Mouse (Mus musculus) MEL (cell line): ENCODE measurements around the gene Dapp1. TPM values are rescaled to one million over a fixed set of nuclear protein-coding genes. Genes with fewer than 3 reads are reported as not detected.

Experiments used
- DNase-seq: peaks from one replicate; pipeline ENCODE4 v3.0.0; 2011; ENCODE audit warnings: low read depth, low spot score
- H3K27ac ChIP-seq: 2 replicates; pipeline ENCODE4 v1.5.1; 2012; ENCODE audit warnings: low read depth, mild to moderate bottlenecking, control low read depth, low read length, moderate library complexity; ENCODE audit not compliant: control insufficient read depth
- H3K27me3 ChIP-seq, 2 experiments: fragments of 150-350 bp in 1 of 2; sonication (generic) in 1 of 2; 2 replicates each; pipeline ENCODE4 v1.6.1; 2012; ENCODE audit warnings: low read length in 2 of 2, mild to moderate bottlenecking in 2 of 2, improper control_type of control experiment in 1 of 2, moderate library complexity in 1 of 2; ENCODE audit not compliant: insufficient read depth in 2 of 2, control insufficient read depth in 1 of 2
- H3K36me3 ChIP-seq, 2 experiments: 2 replicates each; pipeline ENCODE4 v1.6.1; 2012 to 2014; ENCODE audit warnings: low read length in 2 of 2, improper control_type of control experiment in 1 of 2, inconsistent platforms in 1 of 2, mild to moderate bottlenecking in 1 of 2; ENCODE audit not compliant: insufficient read depth in 2 of 2, control insufficient read depth in 1 of 2
- H3K4me1 ChIP-seq, 2 experiments: fragments of 150-350 bp in 1 of 2; sonication (generic) in 1 of 2; 2 replicates each; pipeline ENCODE4 v1.6.1; 2012; ENCODE audit warnings: low read length in 2 of 2, improper control_type of control experiment in 1 of 2, mild to moderate bottlenecking in 1 of 2; ENCODE audit not compliant: insufficient read depth in 2 of 2, control insufficient read depth in 1 of 2
- H3K4me3 ChIP-seq, 2 experiments: fragments of 150-350 bp in 1 of 2; sonication (generic) in 1 of 2; 2 replicates each; pipeline ENCODE4 v1.5.1; 2012; ENCODE audit warnings: low read depth in 2 of 2, low read length in 2 of 2, mild to moderate bottlenecking in 2 of 2, moderate library complexity in 2 of 2, control low read depth in 1 of 2, improper control_type of control experiment in 1 of 2; ENCODE audit not compliant: control insufficient read depth in 1 of 2, insufficient read depth in 1 of 2
- H3K79me2 ChIP-seq: 2 replicates; pipeline ENCODE4 v1.6.1; 2012; ENCODE audit warnings: mild to moderate bottlenecking, low read length, moderate library complexity; ENCODE audit not compliant: control insufficient read depth, poor library complexity, insufficient read depth
- H3K9ac ChIP-seq: 2 replicates; pipeline ENCODE4 v1.6.1; 2012; ENCODE audit warnings: low read depth, mild to moderate bottlenecking, control low read depth, low read length, moderate library complexity; ENCODE audit not compliant: control insufficient read depth, poor library complexity, severe bottlenecking
- H3K9me3 ChIP-seq: fragments of 150-350 bp; sonication (generic); replicated peaks from 2 replicates; pipeline ENCODE4 v1.6.1; 2012; ENCODE audit warnings: mild to moderate bottlenecking, low read length, improper control_type of control experiment, moderate library complexity; ENCODE audit not compliant: insufficient read depth
- BHLHE40 ChIP-seq: IDR thresholded peaks from 2 replicates; pipeline ENCODE4 v1.6.1; 2012; ENCODE audit warnings: low read depth, mild to moderate bottlenecking, inconsistent platforms, low read length, improper control_type of control experiment, borderline replicate concordance
- CHD1 ChIP-seq: IDR thresholded peaks from 2 replicates; pipeline ENCODE4 v1.6.1; 2012; ENCODE audit warnings: low read depth, mild to moderate bottlenecking, inconsistent platforms, low read length, improper control_type of control experiment
- EP300 ChIP-seq, 2 experiments: IDR thresholded peaks; 2 replicates each; pipeline ENCODE4 v1.6.1; 2011; ENCODE audit warnings: improper control_type of control experiment in 2 of 2, low read length in 2 of 2, low read depth in 1 of 2, mild to moderate bottlenecking in 1 of 2
- ETS1 ChIP-seq: IDR thresholded peaks from 2 replicates; pipeline ENCODE4 v1.6.1; 2012; ENCODE audit warnings: low read depth, mild to moderate bottlenecking, inconsistent platforms, low read length, improper control_type of control experiment, moderate library complexity
- GABPA ChIP-seq: IDR thresholded peaks from 2 replicates; pipeline ENCODE4 v1.6.1; 2012; ENCODE audit warnings: low read depth, mild to moderate bottlenecking, inconsistent platforms, low read length, improper control_type of control experiment, moderate library complexity
- GATA1 ChIP-seq: IDR thresholded peaks from 2 replicates; pipeline ENCODE4 v1.6.1; 2011; ENCODE audit warnings: low read depth, low read length, improper control_type of control experiment
- HCFC1 ChIP-seq: IDR thresholded peaks from 2 replicates; pipeline ENCODE4 v1.6.1; 2012; ENCODE audit warnings: low read depth, mild to moderate bottlenecking, inconsistent platforms, low read length, improper control_type of control experiment, moderate library complexity
- JUND ChIP-seq: IDR thresholded peaks from 2 replicates; pipeline ENCODE4 v1.6.1; 2011; ENCODE audit warnings: low read depth, mild to moderate bottlenecking, improper control_type of control experiment, low read length
- MAFK ChIP-seq: IDR thresholded peaks from 2 replicates; pipeline ENCODE4 v1.6.1; 2011; ENCODE audit warnings: low read depth, mild to moderate bottlenecking, low read length, improper control_type of control experiment, borderline replicate concordance
- MAX ChIP-seq: IDR thresholded peaks from 2 replicates; pipeline ENCODE4 v1.6.1; 2011; ENCODE audit warnings: low read length, improper control_type of control experiment
- MEF2A ChIP-seq: IDR thresholded peaks from 2 replicates; pipeline ENCODE4 v1.6.1; 2014; ENCODE audit warnings: low read depth, mild to moderate bottlenecking, inconsistent platforms, low read length, improper control_type of control experiment; ENCODE audit not compliant: poor library complexity, insufficient replicate concordance, severe bottlenecking; ENCODE audit errors: extremely low read depth
- MXI1 ChIP-seq: IDR thresholded peaks from 2 replicates; pipeline ENCODE4 v1.6.1; 2011; ENCODE audit warnings: mild to moderate bottlenecking, low read depth, low read length, improper control_type of control experiment
- MYC ChIP-seq: IDR thresholded peaks from 2 replicates; pipeline ENCODE4 v1.6.1; 2011; ENCODE audit warnings: low read depth, mild to moderate bottlenecking, low read length, improper control_type of control experiment, moderate library complexity
- NELFE ChIP-seq: IDR thresholded peaks from 2 replicates; pipeline ENCODE4 v1.6.1; 2011; ENCODE audit warnings: low read depth, low read length, improper control_type of control experiment
- NRF1 ChIP-seq: IDR thresholded peaks from 2 replicates; pipeline ENCODE4 v1.6.1; 2014; ENCODE audit warnings: low read depth, mild to moderate bottlenecking, inconsistent platforms, low read length, improper control_type of control experiment, moderate library complexity; ENCODE audit not compliant: poor library complexity, insufficient read depth, severe bottlenecking
- POLR2A ChIP-seq, 2 experiments: IDR thresholded peaks; 2 replicates each; pipeline ENCODE4 v1.6.1; 2011 to 2012; ENCODE audit warnings: low read length in 2 of 2, mild to moderate bottlenecking in 2 of 2, control low read depth in 1 of 2, improper control_type of control experiment in 1 of 2, low read depth in 1 of 2, moderate library complexity in 1 of 2; ENCODE audit not compliant: control insufficient read depth in 1 of 2, insufficient read depth in 1 of 2, poor library complexity in 1 of 2
- POLR2AphosphoS2 ChIP-seq: IDR thresholded peaks from 2 replicates; pipeline ENCODE4 v1.6.1; 2011; ENCODE audit warnings: low read length, improper control_type of control experiment
- RCOR1 ChIP-seq: IDR thresholded peaks from 2 replicates; pipeline ENCODE4 v1.6.1; 2012; ENCODE audit warnings: low read depth, mild to moderate bottlenecking, inconsistent platforms, low read length, improper control_type of control experiment
- SIN3A ChIP-seq: IDR thresholded peaks from 2 replicates; pipeline ENCODE4 v1.6.1; 2012; ENCODE audit warnings: low read length, improper control_type of control experiment, inconsistent platforms
- TAL1 ChIP-seq: IDR thresholded peaks from 2 replicates; pipeline ENCODE4 v1.6.1; 2012; ENCODE audit warnings: mild to moderate bottlenecking, inconsistent platforms, low read length, moderate library complexity, mixed read lengths
- TBP ChIP-seq: IDR thresholded peaks from 2 replicates; pipeline ENCODE4 v1.8.0; 2011; ENCODE audit warnings: low read depth, low read length, improper control_type of control experiment
- TCF12 ChIP-seq: IDR thresholded peaks from 2 replicates; pipeline ENCODE4 v1.6.1; 2014; ENCODE audit warnings: low read depth, mild to moderate bottlenecking, inconsistent platforms, low read length, improper control_type of control experiment, moderate library complexity
- UBTF ChIP-seq: IDR thresholded peaks from 2 replicates; pipeline ENCODE4 v1.6.1; 2012; ENCODE audit warnings: low read depth, mild to moderate bottlenecking, inconsistent platforms, low read length, improper control_type of control experiment, moderate library complexity, borderline replicate concordance; ENCODE audit not compliant: insufficient read depth
- USF1 ChIP-seq: IDR thresholded peaks from 2 replicates; pipeline ENCODE4 v1.6.1; 2014; ENCODE audit warnings: low read depth, mild to moderate bottlenecking, inconsistent platforms, low read length, improper control_type of control experiment, moderate library complexity
- USF2 ChIP-seq, 2 experiments: IDR thresholded peaks; 2 replicates each; pipeline ENCODE4 v1.6.1; 2011 to 2012; ENCODE audit warnings: improper control_type of control experiment in 2 of 2, low read length in 2 of 2, borderline replicate concordance in 1 of 2, inconsistent platforms in 1 of 2, low read depth in 1 of 2, mild to moderate bottlenecking in 1 of 2; ENCODE audit not compliant: insufficient read depth in 1 of 2
- ZC3H11A ChIP-seq: IDR thresholded peaks from 2 replicates; pipeline ENCODE4 v1.6.1; 2012; ENCODE audit warnings: low read depth, mild to moderate bottlenecking, inconsistent platforms, low read length, improper control_type of control experiment
- ZMIZ1 ChIP-seq: IDR thresholded peaks from 2 replicates; pipeline ENCODE4 v1.6.1; 2012; ENCODE audit warnings: low read depth, mild to moderate bottlenecking, inconsistent platforms, low read length, improper control_type of control experiment, moderate library complexity
- ZNF384 ChIP-seq: IDR thresholded peaks from 2 replicates; pipeline ENCODE4 v1.6.1; 2012; ENCODE audit warnings: low read depth, mild to moderate bottlenecking, inconsistent platforms, low read length, improper control_type of control experiment
- polyA plus RNA-seq, 2 experiments: library from polyadenylated mRNA; stranded (reverse) in 1 of 2; unstranded in 1 of 2; fragments of >175 nt in 1 of 2; fragments of >200 nt in 1 of 2; gene quantifications; 2 replicates each; pipeline versions ENCODE4 v1.2.1 to v1.2.4; 2012; ENCODE audit warnings: low replicate concordance in 2 of 2, low read depth in 1 of 2; ENCODE audit not compliant: insufficient read length in 2 of 2, insufficient read depth in 1 of 2, missing spikeins in 1 of 2
- total RNA-seq: library from RNA; depleted of rRNA; stranded (reverse); fragments of 300-350 nt; gene quantifications from 2 replicates; pipeline ENCODE4 v1.2.3, GENCODE M21; 2012

Gene Dapp1
- total and polyA plus RNA-seq, 3 experiments: 45.7 to 91.5 (median 67.3) TPM

- Histone ChIP-seq H3K4me1 (peaks cover 38 to 62% of the 10 kb centered on the region in 2 experiments), H3K36me3 (peaks cover 18 to 86% of the 10 kb centered on the region in 2 experiments), H3K9ac (no peak overlapping the region; the same call in 1 of the 2 replicates), H3K4me3 (no peak overlapping the region), H3K27ac (peak overlapping the region; percentile 94), H3K9me3 (no peaks in the 10 kb centered on the region), H3K27me3 (no peaks in the 10 kb centered on the region), H3K79me2 (peaks cover 3% of the 10 kb centered on the region)
- no peak for TF ChIP-seq POLR2A (IDR thresholded peaks at IDR 0.05; ENCODE audit: control insufficient read depth in 1 of 2, insufficient read depth in 1 of 2, low read depth in 1 of 2, low read length in 2 of 2, poor library complexity in 1 of 2)
- TF ChIP-seq TCF12: peak; percentile 94
- peak; percentile 34; the same call in 1 of the 2 replicates for TF ChIP-seq HCFC1
- TF ChIP-seq SIN3A: peak; percentile 96
- peak; percentile 75 for TF ChIP-seq TAL1
- TF ChIP-seq BHLHE40: peak; percentile 44; the same call in 1 of the 2 replicates
- no peak for TF ChIP-seq MEF2A
- TF ChIP-seq ETS1: peak; percentile 96
- peak; percentile 72 for TF ChIP-seq MXI1
- peak; percentile 95 to 96 for TF ChIP-seq EP300 (IDR thresholded peaks at IDR 0.05; ENCODE audit: low read depth in 1 of 2, low read length in 2 of 2)
- TF ChIP-seq USF1: no peak
- peak; percentile 74; the same call in 1 of the 2 replicates for TF ChIP-seq MAX
- no peak for TF ChIP-seq JUND
- no peak for TF ChIP-seq GABPA
- no peak; the same call in 1 of the 2 replicates for TF ChIP-seq CHD1
- TF ChIP-seq ZNF384: peak; percentile 76; the same call in 1 of the 2 replicates
- no peak for TF ChIP-seq ZMIZ1
- no peak for TF ChIP-seq UBTF
- peak; percentile 83 for TF ChIP-seq RCOR1
- TF ChIP-seq TBP: peak; percentile 47; the same call in 1 of the 2 replicates
- TF ChIP-seq ZC3H11A: no peak
- TF ChIP-seq POLR2AphosphoS2: no peak
- TF ChIP-seq NRF1: no peak
- no peak for TF ChIP-seq USF2 (IDR thresholded peaks at IDR 0.05; ENCODE audit: borderline replicate concordance in 1 of 2, insufficient read depth in 1 of 2, low read depth in 1 of 2, low read length in 2 of 2)
- 0 out of 2 replicates have a peak, but pooled peaks have one; percentile 39 for TF ChIP-seq MAFK
- TF ChIP-seq GATA1: peak; percentile 95
- peak; percentile 91 for TF ChIP-seq MYC
- TF ChIP-seq NELFE: no peak
- peak; percentile 88 for DNase-seq
Measured at GRCm38 (mm10) chr3:137947525-137947924, 33.8 kb downstream of the Dapp1 start.
